ENCODE assay signal across 8 mouse cellular contexts in genomic region chr4:33031195-33031960, GRCm38 (mm10). TPM values are rescaled to one million over a fixed set of nuclear protein-coding genes. Genes with fewer than 3 reads are reported as not detected.
DNase-seq lines count a peak whose midpoint lies in the region; ATAC-seq and TF ChIP-seq lines count a peak whose summit lies in the region.

TSS of gene Ube2j1 (plus strand) at chr4:33031416.

- POLR2A ChIA-PET in Patski (lab: Charles Lee), result interaction anchor here (0.6 kb wide), 1 partner anchor 43 kb away, joined by 5 read pairs; no protein-coding TSS in a partner anchor

- peak; percentile 25 for DNase-seq in Patski (ENCODE audit: low read depth, low spot score)
- peak; percentile 85 to 93 for DNase-seq in cerebellum, postnatal 14 days
- DNase-seq in frontal cortex, postnatal 25 days (ENCODE audit: low spot score in 2 of 2), result peak; percentile 65 to 79
- peak; percentile 89 for DNase-seq in hindbrain, embryonic 14.5 days (ENCODE audit: low spot score)
- DNase-seq in layer of hippocampus, postnatal 36 days, result peak; percentile 89
- DNase-seq in lung, postnatal 36 days, result peak; percentile 89
- DNase-seq in retina, postnatal 1 day, result peak; percentile 93
- peak; percentile 80 to 88 for DNase-seq in urinary bladder, adult 18-20 months (ENCODE audit: low spot score in 2 of 2)

- H3K4me3 ChIP-seq in hindbrain, embryonic 14.5 days (replicated peaks; ENCODE audit: low read length), result peak within 1 kb of the TSS; percentile 89

- no peaks in the 10 kb centered on the region for H3K9me3 ChIP-seq in hindbrain, embryonic 14.5 days (ENCODE audit: control insufficient read depth, low read length)

- ATAC-seq in Patski, result peak; percentile 99
- peak; percentile 95 for ATAC-seq in hindbrain, embryonic 14.5 days (ENCODE audit: low FRiP score)

- H3K27me3 ChIP-seq in Patski, result no peaks in the 10 kb centered on the region
- H3K27me3 ChIP-seq in hindbrain, embryonic 14.5 days (ENCODE audit: control insufficient read depth, insufficient read depth, low read length), result no peaks in the 10 kb centered on the region

- peak within 1 kb of the TSS; percentile 62 for H3K4me2 ChIP-seq in hindbrain, embryonic 14.5 days (replicated peaks)

- WGBS in hindbrain, embryonic 14.5 days, result under 1% methylated on average over 91 of the region's 123 CpGs

- in situ Hi-C loops in Patski (cut with MboI; ENCODE audit: low pct_unique_long_range_greater_than_20kb), result no loop called here

- H3K9ac ChIP-seq in hindbrain, embryonic 14.5 days, result peak within 1 kb of the TSS; percentile 94

- peaks cover 12% of the 10 kb centered on the region; the same call in 1 of the 2 replicates for H3K36me3 ChIP-seq in hindbrain, embryonic 14.5 days (replicated peaks; ENCODE audit: control insufficient read depth, insufficient read depth)

- CTCF ChIA-PET in Patski (lab: Charles Lee), result interaction anchor here (0.7 to 1.8 kb wide), 2 partner anchors 13 to 1164 kb away, joined by 3 to 4 read pairs; no protein-coding TSS in a partner anchor

- H3K4me1 ChIP-seq in hindbrain, embryonic 14.5 days (replicated peaks; ENCODE audit: control insufficient read depth, insufficient read depth, low read length), result peaks cover 20% of the 10 kb centered on the region

- TF ChIP-seq CTCF in Patski (IDR thresholded peaks at IDR 0.05), result no peak

- peak within 1 kb of the TSS; percentile 98 for H3K27ac ChIP-seq in hindbrain, embryonic 14.5 days

RNA-seq across cellular contexts. Expression of gene Ube2j1, which starts in this region (rescaled TPM):
- 36.6 TPM for polyA plus RNA-seq in Patski (2021)
- 78.3 and 89.3 TPM in 2 replicates for polyA plus RNA-seq in hindbrain, embryonic 14.5 days (2014; fragmentation: Nextera tagmentation; extraction: Ambion mirVana)
- total RNA-seq in layer of hippocampus, postnatal 36 days (2021), result 100 to 1,000 TPM in 1 of 2 experiments, 10 to 100 TPM in 1; 98.5 to 104 TPM

Comparison
In these comparisons a context has a peak if more than half of its experiments do, and no peak if none do; other contexts are left out.
1. Peak in every context shown above with its lines: DNase-seq, ATAC-seq, H3K4me3 ChIP-seq and H3K27ac ChIP-seq.
2. DNase-seq: peak in every context shown above with its lines; median percentile 93 in retina, postnatal 1 day; 89 in cerebellum, postnatal 14 days; 89 in hindbrain, embryonic 14.5 days; 89 in layer of hippocampus, postnatal 36 days; 89 in lung, postnatal 36 days; 84 in urinary bladder, adult 18-20 months; 72 in frontal cortex, postnatal 25 days; 25 in Patski.